Mouse (Mus musculus) neural tube, embryonic 12.5 days (tissue): ENCODE measurements at regions not wholly inside any gene's neighbourhood (a gene's known extent, or its start where the extent isn't known, plus 50 kb on each side); places are given as distances from the start of the nearest gene placed in this dataset.

Source experiments
- ATAC-seq: fragments of 200-750 bp; cut with Nextera tagmentation; 2 replicates; pipeline ENCODE4 v1.8.0; 2017; ENCODE audit warnings: low read depth, mild to moderate bottlenecking, moderate TSS enrichment, moderate library complexity; ENCODE audit not compliant: low FRiP score
- H3K27ac ChIP-seq: fragments of 300-500 bp; sonication (generic); 2 replicates; pipeline ENCODE4 v1.5.1; 2016
- H3K27me3 ChIP-seq: fragments of 300-500 bp; sonication (generic); replicated peaks from 2 replicates; pipeline ENCODE4 v1.6.1; 2016; ENCODE audit warnings: mild to moderate bottlenecking
- H3K36me3 ChIP-seq: fragments of 300-500 bp; sonication (generic); 2 replicates; pipeline ENCODE4 v1.6.1; 2016; ENCODE audit warnings: mild to moderate bottlenecking
- H3K4me1 ChIP-seq: fragments of 300-500 bp; sonication (generic); 2 replicates; pipeline ENCODE4 v1.6.1; 2016
- H3K4me2 ChIP-seq: fragments of 300-500 bp; sonication (generic); replicated peaks from 2 replicates; pipeline ENCODE4 v1.6.1; 2016; ENCODE audit warnings: mild to moderate bottlenecking
- H3K4me3 ChIP-seq: fragments of 300-500 bp; sonication (generic); 2 replicates; pipeline ENCODE4 v1.5.1; 2016
- H3K9ac ChIP-seq: fragments of 300-500 bp; sonication (generic); 2 replicates; pipeline ENCODE4 v1.6.1; 2016; ENCODE audit warnings: mild to moderate bottlenecking
- H3K9me3 ChIP-seq: fragments of 300-500 bp; sonication (generic); 2 replicates; pipeline ENCODE4 v1.6.1; 2016; ENCODE audit warnings: mild to moderate bottlenecking
- WGBS: fragments of 180-500 bp; shearing (Covaris S2); methylation state at CpG from one replicate; pipeline ENCODE4 v1.1.7; 2016; 5-methylcytosine and 5-hydroxymethylcytosine counted together

- Histone ChIP-seq H3K27me3 (no peaks in the 10 kb centered on the region), H3K9me3 (no peaks in the 10 kb centered on the region), H3K27ac (no peak overlapping the region), H3K4me1 (no peaks in the 10 kb centered on the region), H3K9ac (no peak overlapping the region), H3K4me2 (no peak overlapping the region), H3K4me3 (no peak overlapping the region), H3K36me3 (no peaks in the 10 kb centered on the region)
- 79% methylated on average over 5 of the region's 5 CpGs for WGBS
- ATAC-seq = no peak
Observed at GRCm38 (mm10) chr5:126107020-126107419, 575.4 kb downstream of the Tmem132b start.

GRCm38 (mm10) chr5:126108837-126109236 lies 577.3 kb downstream of the Tmem132b start:
- Histone ChIP-seq H3K4me2 (no peak overlapping the region), H3K9me3 (no peaks in the 10 kb centered on the region), H3K4me1 (no peaks in the 10 kb centered on the region), H3K36me3 (no peaks in the 10 kb centered on the region), H3K27ac (no peak overlapping the region), H3K4me3 (no peak overlapping the region), H3K27me3 (no peaks in the 10 kb centered on the region), H3K9ac (no peak overlapping the region)
- no peak for ATAC-seq
- 75% methylated on average over 3 of the region's 3 CpGs for WGBS

GRCm38 (mm10) chr5:126117291-126117690 lies 585.7 kb downstream of the Tmem132b start:
- no peaks in the 10 kb centered on the region for H3K27me3 ChIP-seq
- no peak for ATAC-seq
- WGBS = 74% methylated on average over 2 of the region's 2 CpGs

GRCm38 (mm10) chr5:126117906-126118521 lies 586.4 kb downstream of the Tmem132b start:
- ATAC-seq = no peak
- H3K36me3 ChIP-seq = no peaks in the 10 kb centered on the region
- WGBS = 66% methylated on average over 5 of the region's 5 CpGs
- no peak overlapping the region for H3K4me3 ChIP-seq
- no peak overlapping the region for H3K9ac ChIP-seq
- no peaks in the 10 kb centered on the region for H3K9me3 ChIP-seq
- H3K4me2 ChIP-seq = no peak overlapping the region
- H3K27ac ChIP-seq = no peak overlapping the region
- H3K27me3 ChIP-seq = no peaks in the 10 kb centered on the region
- no peaks in the 10 kb centered on the region for H3K4me1 ChIP-seq

More at GRCm38 (mm10) chr5:126117291-126117690, 585.7 kb downstream of the Tmem132b start:
- Histone ChIP-seq H3K36me3 (no peaks in the 10 kb centered on the region), H3K4me2 (no peak overlapping the region), H3K9ac (no peak overlapping the region), H3K27ac (no peak overlapping the region), H3K4me3 (no peak overlapping the region), H3K9me3 (no peaks in the 10 kb centered on the region), H3K4me1 (no peaks in the 10 kb centered on the region)

GRCm38 (mm10) chr5:126118731-126119130 lies 587.2 kb downstream of the Tmem132b start:
- Histone ChIP-seq H3K4me3 (no peak overlapping the region), H3K27me3 (no peaks in the 10 kb centered on the region), H3K36me3 (no peaks in the 10 kb centered on the region), H3K9ac (no peak overlapping the region), H3K4me2 (no peak overlapping the region), H3K27ac (no peak overlapping the region), H3K9me3 (no peaks in the 10 kb centered on the region), H3K4me1 (no peaks in the 10 kb centered on the region)
- 72% methylated on average over 3 of the region's 3 CpGs for WGBS
- no peak for ATAC-seq

- 73% methylated on average over 9 of the region's 9 CpGs for WGBS
- Histone ChIP-seq H3K9ac (no peak overlapping the region), H3K4me1 (no peaks in the 10 kb centered on the region), H3K27ac (no peak overlapping the region), H3K4me2 (no peak overlapping the region), H3K36me3 (no peaks in the 10 kb centered on the region), H3K27me3 (no peaks in the 10 kb centered on the region), H3K4me3 (no peak overlapping the region), H3K9me3 (no peaks in the 10 kb centered on the region)
- no peak for ATAC-seq
Observed at GRCm38 (mm10) chr5:126123216-126123615, 591.6 kb downstream of the Tmem132b start.

GRCm38 (mm10) chr5:126127486-126127885 lies 595.9 kb downstream of the Tmem132b start:
- WGBS = 39% methylated on average over 6 of the region's 6 CpGs
- ATAC-seq = no peak
- no peak overlapping the region for H3K27ac ChIP-seq

GRCm38 (mm10) chr5:126148908-126149307 lies 617.3 kb downstream of the Tmem132b start:
- Histone ChIP-seq H3K36me3 (no peaks in the 10 kb centered on the region), H3K9ac (no peak overlapping the region), H3K4me3 (no peak overlapping the region), H3K9me3 (no peaks in the 10 kb centered on the region), H3K27me3 (no peaks in the 10 kb centered on the region), H3K4me1 (no peaks in the 10 kb centered on the region), H3K27ac (no peak overlapping the region), H3K4me2 (no peak overlapping the region)
- 88% methylated on average over 2 of the region's 2 CpGs for WGBS
- no peak for ATAC-seq

More at GRCm38 (mm10) chr5:126127486-126127885, 595.9 kb downstream of the Tmem132b start:
- Histone ChIP-seq H3K27me3 (no peaks in the 10 kb centered on the region), H3K36me3 (no peaks in the 10 kb centered on the region), H3K9me3 (no peaks in the 10 kb centered on the region), H3K4me1 (no peaks in the 10 kb centered on the region), H3K4me2 (no peak overlapping the region), H3K9ac (no peak overlapping the region), H3K4me3 (no peak overlapping the region)

- H3K27ac ChIP-seq = no peak overlapping the region
- WGBS = 29% methylated on average over 6 of the region's 6 CpGs
- ATAC-seq = no peak
- no peak overlapping the region for H3K4me3 ChIP-seq
- H3K9ac ChIP-seq = no peak overlapping the region
- no peak overlapping the region for H3K4me2 ChIP-seq
- no peaks in the 10 kb centered on the region for H3K4me1 ChIP-seq
- H3K27me3 ChIP-seq = no peaks in the 10 kb centered on the region
- no peaks in the 10 kb centered on the region for H3K9me3 ChIP-seq
- H3K36me3 ChIP-seq = no peaks in the 10 kb centered on the region
Observed at GRCm38 (mm10) chr5:126155216-126155880, 623.8 kb downstream of the Tmem132b start.

GRCm38 (mm10) chr5:126186111-126186510 lies 654.5 kb downstream of the Tmem132b start:
- 39% methylated on average over 5 of the region's 5 CpGs for WGBS
- Histone ChIP-seq H3K9ac (no peak overlapping the region), H3K4me2 (no peak overlapping the region), H3K4me3 (no peak overlapping the region), H3K27ac (no peak overlapping the region), H3K4me1 (no peaks in the 10 kb centered on the region), H3K27me3 (no peaks in the 10 kb centered on the region), H3K9me3 (no peaks in the 10 kb centered on the region), H3K36me3 (no peaks in the 10 kb centered on the region)
- no peak for ATAC-seq

- 52% methylated on average over 4 of the region's 4 CpGs for WGBS
- Histone ChIP-seq H3K27ac (no peak overlapping the region), H3K27me3 (no peaks in the 10 kb centered on the region; the same call in 1 of the 2 replicates), H3K4me2 (no peak overlapping the region), H3K4me1 (peaks cover 5% of the 10 kb centered on the region; the same call in 1 of the 2 replicates), H3K4me3 (no peak overlapping the region), H3K9ac (no peak overlapping the region), H3K9me3 (no peaks in the 10 kb centered on the region), H3K36me3 (no peaks in the 10 kb centered on the region)
- ATAC-seq = no peak
Observed at GRCm38 (mm10) chr5:126199876-126200275, 668.3 kb downstream of the Tmem132b start.

GRCm38 (mm10) chr5:126201535-126201934 lies 670.0 kb downstream of the Tmem132b start:
- no peaks in the 10 kb centered on the region; the same call in 1 of the 2 replicates for H3K27me3 ChIP-seq
- H3K9me3 ChIP-seq = no peaks in the 10 kb centered on the region
- ATAC-seq = no peak
- H3K9ac ChIP-seq = no peak overlapping the region
- H3K4me1 ChIP-seq = peaks cover 5% of the 10 kb centered on the region; the same call in 1 of the 2 replicates
- H3K4me3 ChIP-seq = no peak overlapping the region
- 26% methylated on average over 4 of the region's 4 CpGs for WGBS
- peak overlapping the region; percentile 28; the same call in 1 of the 2 replicates for H3K4me2 ChIP-seq
- H3K36me3 ChIP-seq = no peaks in the 10 kb centered on the region
- H3K27ac ChIP-seq = no peak overlapping the region
